Mouse (Mus musculus): ENCODE data around the gene Rnf182. TPM values are rescaled to one million over a fixed set of nuclear protein-coding genes. Genes with fewer than 3 reads are reported as not detected.

Gene Rnf182
- polyA plus RNA-seq, 1 experiment from 2014 or later = not detected

Other genes starting within 250 kb of the Rnf182 start
- gene Nol7, start 217.3 kb upstream of the Rnf182 start, polyA plus RNA-seq (2015; fragmentation: Nextera tagmentation; extraction: Ambion mirVana) = 78.1 and 94.2 TPM in 2 replicates
- 2.9 and 3.3 TPM in 2 replicates for gene Ranbp9, start 134.4 kb upstream of the Rnf182 start, polyA plus RNA-seq (2015; fragmentation: Nextera tagmentation; extraction: Ambion mirVana)
- 5.7 and 5.9 TPM in 2 replicates for gene Mcur1, start 55.5 kb upstream of the Rnf182 start, polyA plus RNA-seq (2015; fragmentation: Nextera tagmentation; extraction: Ambion mirVana)
- 1.0 and 1.7 TPM in 2 replicates for gene Cd83, start 169.1 kb downstream of the Rnf182 start, polyA plus RNA-seq (2015; fragmentation: Nextera tagmentation; extraction: Ambion mirVana)